ENCODE assay signal across 8 mouse cellular contexts in genomic region chr7:25250141-25250972, GRCm38 (mm10). TPM values are rescaled to one million over a fixed set of nuclear protein-coding genes. Genes with fewer than 3 reads are reported as not detected.
DNase-seq lines count a peak whose midpoint lies in the region; ATAC-seq lines count a peak whose summit lies in the region.

Erf (minus strand) TSS chr7:25250761.

- peak; percentile 82 for DNase-seq in adipocyte (ENCODE audit: low spot score)
- peak; percentile 95 for DNase-seq in embryo, embryonic 10 days (ENCODE audit: low spot score)
- DNase-seq in gastrocnemius, postnatal 10 days = peak; percentile 97
- DNase-seq in induced T-regulatory cell, adult 2 months (ENCODE audit: low read depth) = peak; percentile 96
- DNase-seq in left cerebral cortex, adult 8-10 months (ENCODE audit: low spot score in 2 of 2) = peak; percentile 89 to 95
- DNase-seq in right cerebral cortex, adult 18-20 months = peak; percentile 96
- peak; percentile 91 for DNase-seq in urinary bladder, postnatal 10 days (ENCODE audit: low spot score)

- peak; percentile 90 for ATAC-seq in megakaryocyte, adult 5-6 weeks (ENCODE audit: poor library complexity, severe bottlenecking)

RNA-seq across cellular contexts. Expression of gene Erf, which starts in this region (rescaled TPM):
- 10 to 100 TPM; 14.9 to 18.4 TPM for total RNA-seq in gastrocnemius, postnatal 10 days (2021)
- 10 to 100 TPM; 61.3 to 75.7 (median 69.9) TPM for total RNA-seq in left cerebral cortex, adult 8-10 months (2022)
- 4.9 and 6.5 TPM in 2 replicates for total RNA-seq in megakaryocyte, adult 5-6 weeks (2015)
- 2.6 and 5.3 TPM in 2 replicates for total RNA-seq in megakaryocyte, adult 5-6 weeks (2017)

Comparison
In these comparisons a context has a peak if more than half of its experiments do, and no peak if none do; other contexts are left out.
1. Peak in every context shown above with its lines: DNase-seq and ATAC-seq.